Mouse (Mus musculus) adrenal gland, adult 18-20 months (tissue): Measurements from ENCODE around the gene Tmem229b. TPM values are rescaled to one million over a fixed set of nuclear protein-coding genes. Genes with fewer than 3 reads are reported as not detected.
"Not testable (repeated sequence)": the region's sequence is repeated elsewhere in the genome, so short reads cannot be mapped to it uniquely, and the experiment has no call there.

ENCODE experiments used
- DNase-seq, 2 experiments: peaks; one replicate each; pipeline ENCODE4 v3.0.0; 2021 to 2022; ENCODE audit warnings: low spot score in 2 of 2
- total RNA-seq, 2 experiments: library from RNA; stranded (reverse); gene quantifications; 1 replicate in 1 of 2; 2 replicates in 1 of 2; pipeline ENCODE4 v1.2.3; 2021

Tmem229b gene
- total RNA-seq, 2 experiments from 2014 or later, result 6.2 to 10.3 TPM

DNA sequence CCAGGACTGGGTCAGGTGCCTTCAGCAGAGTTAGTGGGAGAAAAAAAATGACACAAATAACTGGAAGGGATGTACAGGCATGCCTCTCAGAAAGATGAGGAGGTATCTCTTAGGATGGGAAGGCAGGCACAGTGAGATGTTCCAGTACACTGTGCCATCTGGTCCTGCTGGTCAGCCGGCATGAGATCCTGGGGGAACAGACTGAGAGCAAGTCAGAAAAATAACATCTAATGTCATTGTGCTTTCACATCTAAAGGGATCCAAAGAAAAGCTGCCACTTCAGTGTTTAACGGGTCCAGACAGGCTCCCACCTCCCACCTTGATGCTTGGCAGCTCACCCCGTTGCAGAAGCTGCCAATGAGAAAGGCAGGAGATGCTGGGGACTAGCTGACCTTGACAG is 54.9 kb downstream of the Tmem229b start:
- no peak for DNase-seq

- DNase-seq, result no peak
Measured at GRCm38 (mm10) chr12:78952053-78952452, 55.4 kb downstream of the Tmem229b start.

DNA sequence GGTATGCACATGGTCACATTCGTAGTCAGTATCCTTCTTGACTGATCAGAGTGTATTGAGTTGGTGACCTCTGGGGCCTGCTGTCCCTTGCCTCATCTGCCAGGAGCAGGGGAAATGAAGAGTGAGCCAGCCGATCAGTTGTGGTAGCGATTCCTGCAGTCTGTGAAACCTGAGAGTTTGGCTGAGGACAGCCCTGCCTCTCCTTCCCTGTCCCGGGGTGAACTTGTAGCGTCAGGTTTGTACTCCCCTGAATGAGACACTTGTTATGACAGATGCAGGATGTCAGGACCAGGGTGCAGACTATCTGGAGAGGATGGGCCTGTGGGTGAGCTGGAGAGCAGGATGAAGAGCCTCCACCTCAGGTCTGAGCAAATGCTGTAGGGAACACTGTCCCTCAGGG is 59.8 kb downstream of the Tmem229b start:
- no peak for DNase-seq

DNA sequence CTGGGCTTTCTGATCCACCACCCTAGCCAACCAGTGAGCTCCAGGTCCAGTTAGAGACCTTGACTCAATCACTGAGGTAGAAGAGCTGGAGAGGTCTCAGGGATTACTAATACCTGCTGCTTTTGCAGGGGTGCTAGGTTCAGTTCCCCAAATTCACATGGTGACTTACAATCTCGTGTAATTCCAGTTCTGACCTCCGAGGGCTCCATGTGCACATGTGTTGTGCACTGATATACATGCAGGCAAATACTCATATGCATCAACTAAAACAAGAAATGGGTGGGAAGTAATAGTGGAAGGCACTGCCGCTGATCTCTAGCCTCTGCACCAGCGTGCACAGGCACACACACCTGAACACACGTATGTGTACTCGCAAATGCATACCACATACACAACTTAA is 60.3 kb downstream of the Tmem229b start:
- no peak for DNase-seq

- DNase-seq, result no peak
Measured at GRCm38 (mm10) chr12:78942931-78943330, 64.5 kb downstream of the Tmem229b start.

- DNase-seq, result no peak
Measured at GRCm38 (mm10) chr12:78940081-78940480, 67.3 kb downstream of the Tmem229b start.

GRCm38 (mm10) chr12:78939393-78940037 is 67.9 kb downstream of the Tmem229b start:
- no peak for DNase-seq

- no peak for DNase-seq
Measured at GRCm38 (mm10) chr12:78936494-78936893, 70.9 kb downstream of the Tmem229b start.

GRCm38 (mm10) chr12:78929900-78930299 is 77.5 kb downstream of the Tmem229b start:
- DNase-seq, result no peak

DNA sequence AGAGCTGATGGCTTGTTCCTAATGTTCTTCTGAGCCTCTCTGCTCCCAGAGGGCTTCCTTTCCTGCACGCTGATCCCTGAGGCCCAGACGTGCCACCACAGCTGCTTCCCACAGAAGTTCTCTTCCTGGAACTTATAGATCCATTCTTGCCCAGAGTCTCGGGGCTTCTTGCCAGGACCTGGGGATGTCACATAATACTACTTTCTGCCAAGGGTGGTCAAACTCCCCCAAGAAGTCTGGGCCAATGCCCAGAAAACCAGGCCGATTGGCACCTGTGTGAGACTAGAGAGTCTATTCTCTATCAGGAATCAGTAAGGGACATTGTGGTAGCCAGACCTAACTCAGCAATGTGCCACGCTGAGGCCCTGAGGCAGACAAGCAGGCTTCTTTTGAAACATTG is 80.1 kb downstream of the Tmem229b start:
- DNase-seq, result no peak

DNA sequence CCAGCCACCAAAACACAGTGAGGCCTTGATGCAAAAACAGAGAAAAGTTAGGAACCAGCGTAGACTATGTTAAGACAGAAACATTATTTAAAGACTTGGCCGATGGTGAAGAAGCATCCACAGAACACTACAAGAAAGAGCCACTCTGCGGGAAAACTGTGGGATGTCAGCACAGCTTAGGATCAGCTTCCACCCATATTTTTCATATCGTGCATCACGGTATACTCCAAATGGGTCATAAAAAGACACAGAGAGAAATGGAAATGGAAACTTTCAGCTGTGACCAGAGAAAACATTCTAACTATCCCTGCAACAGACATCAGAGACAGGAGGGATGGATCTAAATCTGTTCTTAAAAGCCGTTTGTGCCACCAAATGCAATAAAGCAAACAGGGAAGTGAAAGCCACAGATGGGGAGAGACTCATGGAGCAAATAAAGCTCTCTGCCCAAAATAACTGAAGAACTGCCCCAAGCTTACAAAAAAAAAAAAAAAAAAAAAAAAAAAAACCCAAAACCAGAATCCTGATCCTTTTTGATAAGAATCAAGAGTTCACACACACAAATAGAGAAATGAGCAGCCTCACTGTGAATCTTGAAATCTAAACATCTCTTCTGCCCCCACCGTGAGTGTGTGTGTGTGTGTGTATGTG is 83.8 kb downstream of the Tmem229b start:
- DNase-seq, result no peak

DNA sequence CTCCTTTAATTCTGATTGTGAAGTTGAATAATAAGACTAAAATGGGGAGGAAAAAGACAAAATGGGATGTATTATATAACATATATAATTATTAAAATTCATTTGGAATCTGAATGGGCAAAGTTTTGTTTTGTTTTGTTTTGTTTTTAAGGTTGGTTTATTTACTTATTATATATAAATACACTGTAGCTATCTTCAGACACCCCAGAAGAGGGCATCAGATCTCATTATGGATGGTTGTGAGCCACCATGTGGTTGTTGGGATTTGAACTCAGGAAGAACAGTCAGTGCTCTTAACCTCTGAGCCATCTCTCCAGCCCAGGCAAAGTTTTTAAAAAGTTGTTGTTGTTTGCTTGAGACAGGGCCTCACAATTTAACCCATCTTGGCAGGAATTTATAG is 84.5 kb downstream of the Tmem229b start:
- DNase-seq, result not testable (repeated sequence)

- DNase-seq, result no peak
Measured at GRCm38 (mm10) chr12:78922058-78922457, 85.4 kb downstream of the Tmem229b start.

GRCm38 (mm10) chr12:78921421-78921820 is 86.0 kb downstream of the Tmem229b start:
- no peak for DNase-seq

DNA sequence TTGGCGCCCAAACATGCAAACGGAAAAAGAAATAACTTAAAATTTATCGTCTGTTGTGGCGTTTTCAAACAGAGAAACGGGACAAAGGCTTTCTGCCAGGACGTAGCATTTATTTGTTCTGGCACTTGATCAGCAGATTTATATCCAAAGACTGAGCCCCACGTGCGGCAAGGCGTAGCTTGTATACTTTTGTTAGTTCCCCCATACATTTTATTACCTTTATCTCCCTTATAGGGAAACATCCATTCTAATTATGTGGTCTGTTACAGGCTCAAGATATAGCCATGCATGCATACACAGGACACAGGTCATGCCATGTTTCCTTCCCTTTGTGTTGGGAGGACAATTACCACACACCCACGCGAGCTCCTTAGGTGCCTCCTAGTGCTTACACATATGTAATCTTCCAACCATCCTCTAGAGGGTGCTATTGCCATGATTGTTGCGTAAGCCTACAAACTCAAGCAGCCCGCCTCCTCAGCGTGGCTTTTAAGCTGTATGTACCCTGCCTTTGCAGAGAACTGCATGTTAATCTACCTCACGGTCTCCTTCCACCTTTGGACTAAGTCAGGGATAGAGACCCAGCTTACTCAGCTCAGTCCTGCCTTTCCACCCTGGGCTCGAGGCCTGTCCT is 88.2 kb downstream of the Tmem229b start:
- peak; percentile 27 to 49 for DNase-seq

DNA sequence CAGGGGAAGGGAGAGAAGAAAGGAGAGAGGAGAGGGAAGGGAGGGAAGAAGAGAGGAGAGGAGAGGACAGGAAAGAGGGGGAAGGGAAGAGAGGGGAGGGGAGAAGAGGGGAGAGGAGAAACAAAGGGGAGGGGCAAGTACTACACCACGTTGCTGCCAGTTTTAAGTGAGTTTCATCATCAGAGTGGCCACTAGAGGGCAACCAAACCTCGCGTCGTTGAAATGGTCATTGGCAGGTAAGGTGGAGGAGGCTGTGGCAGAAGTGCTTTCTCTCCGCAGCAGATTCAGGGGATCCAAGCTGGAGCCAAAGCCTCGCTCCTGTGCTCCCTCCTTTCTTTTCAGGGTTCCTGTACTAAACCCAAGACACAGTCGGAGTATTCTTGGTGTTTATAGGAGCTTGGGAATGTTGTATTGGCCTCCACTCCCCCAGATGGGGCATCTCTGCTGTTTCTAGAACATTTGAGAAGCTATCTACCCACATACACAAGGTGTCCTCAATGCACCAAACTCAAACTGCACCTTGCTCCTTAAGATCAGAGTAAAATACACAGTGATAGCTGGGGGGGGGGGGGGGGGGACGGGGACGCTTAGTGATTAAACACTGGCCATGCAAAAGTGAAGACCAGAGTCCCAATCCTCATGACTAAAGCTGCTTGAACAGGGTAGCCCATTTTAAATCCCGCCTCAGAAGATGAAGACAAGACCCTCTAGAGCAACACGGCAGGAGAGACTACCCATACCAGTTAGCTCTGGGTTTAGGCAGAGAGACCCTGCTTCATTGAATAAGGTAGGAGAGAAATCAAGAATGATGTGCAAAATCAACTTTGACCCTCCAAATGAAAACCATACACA is 89.0 kb downstream of the Tmem229b start:
- DNase-seq, result peak; percentile 73 to 76

DNA sequence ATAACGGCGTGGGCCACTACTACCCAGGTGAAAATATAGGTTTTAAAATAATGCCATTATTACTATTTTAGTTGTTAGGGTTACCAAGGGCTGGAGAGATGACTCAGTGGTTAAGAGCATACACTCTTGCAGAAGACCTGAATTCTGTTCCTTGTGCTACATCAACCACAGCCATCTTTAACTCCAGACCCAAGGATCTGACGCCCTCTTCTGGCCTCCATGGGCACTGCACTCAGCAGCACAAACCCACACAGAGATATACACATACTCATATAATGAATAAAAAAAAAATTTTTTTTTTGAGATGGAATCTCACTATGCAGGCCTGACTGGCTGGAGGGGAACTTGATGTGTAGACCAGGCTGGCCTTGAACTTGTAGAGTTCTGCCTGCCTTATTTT is 91.1 kb downstream of the Tmem229b start:
- no peak for DNase-seq

GRCm38 (mm10) chr12:78915561-78915960 is 91.9 kb downstream of the Tmem229b start:
- no peak for DNase-seq

- DNase-seq, result no peak
Measured at GRCm38 (mm10) chr12:78914458-78914857, 93.0 kb downstream of the Tmem229b start.
